Mouse (Mus musculus) heart, embryonic 12.5 days (tissue): Measurements from ENCODE around the gene Hmga2. TPM values are rescaled to one million over a fixed set of nuclear protein-coding genes. Genes with fewer than 3 reads are reported as not detected.
A peak's percentile ranks its signal among the peaks of the same experiment; 100 is the strongest.

Source experiments
- ATAC-seq: fragments of 200-750 bp; cut with Nextera tagmentation; 2 replicates; pipeline ENCODE4 v1.8.0; 2017; ENCODE audit warnings: moderate TSS enrichment, moderate library complexity; ENCODE audit not compliant: insufficient number of reproducible peaks, low FRiP score
- H3K27ac ChIP-seq: fragments of 300-500 bp; sonication (generic); 2 replicates; pipeline ENCODE4 v1.5.1; 2016; ENCODE audit warnings: mild to moderate bottlenecking, moderate library complexity; ENCODE audit not compliant: poor library complexity, severe bottlenecking
- H3K27me3 ChIP-seq: fragments of 300-500 bp; sonication (generic); replicated peaks from 2 replicates; pipeline ENCODE4 v1.6.1; 2016; ENCODE audit warnings: mild to moderate bottlenecking, moderate library complexity
- H3K36me3 ChIP-seq: fragments of 300-500 bp; sonication (generic); 2 replicates; pipeline ENCODE4 v1.6.1; 2016; ENCODE audit warnings: mild to moderate bottlenecking, moderate library complexity
- H3K4me1 ChIP-seq: fragments of 300-500 bp; sonication (generic); replicated peaks from 2 replicates; pipeline ENCODE4 v1.6.1; 2016; ENCODE audit warnings: mild to moderate bottlenecking
- H3K4me2 ChIP-seq: fragments of 300-500 bp; sonication (generic); 2 replicates; pipeline ENCODE4 v1.6.1; 2016; ENCODE audit warnings: mild to moderate bottlenecking, moderate library complexity
- H3K4me3 ChIP-seq: fragments of 300-500 bp; sonication (generic); 2 replicates; pipeline ENCODE4 v1.5.1; 2016; ENCODE audit warnings: mild to moderate bottlenecking
- H3K9ac ChIP-seq: fragments of 300-500 bp; sonication (generic); 2 replicates; pipeline ENCODE4 v1.6.1; 2016; ENCODE audit warnings: mild to moderate bottlenecking, moderate library complexity
- H3K9me3 ChIP-seq: fragments of 300-500 bp; sonication (generic); replicated peaks from 2 replicates; pipeline ENCODE4 v1.6.1; 2016; ENCODE audit warnings: mild to moderate bottlenecking, moderate library complexity
- WGBS: fragments of 180-500 bp; shearing (Covaris S2); methylation state at CpG from one replicate; pipeline ENCODE4 v1.1.7; 2016; 5-methylcytosine and 5-hydroxymethylcytosine counted together
- polyA plus RNA-seq: library from polyadenylated mRNA; unstranded; fragments of >200 nt; fragmentation: Nextera tagmentation; extraction: Ambion mirVana; gene quantifications from 2 replicates; pipeline ENCODE4 v1.2.1, GENCODE M21; 2016

The Hmga2 gene
- polyA plus RNA-seq, 1 experiment from 2014 or later, result 21.3 TPM

DNA sequence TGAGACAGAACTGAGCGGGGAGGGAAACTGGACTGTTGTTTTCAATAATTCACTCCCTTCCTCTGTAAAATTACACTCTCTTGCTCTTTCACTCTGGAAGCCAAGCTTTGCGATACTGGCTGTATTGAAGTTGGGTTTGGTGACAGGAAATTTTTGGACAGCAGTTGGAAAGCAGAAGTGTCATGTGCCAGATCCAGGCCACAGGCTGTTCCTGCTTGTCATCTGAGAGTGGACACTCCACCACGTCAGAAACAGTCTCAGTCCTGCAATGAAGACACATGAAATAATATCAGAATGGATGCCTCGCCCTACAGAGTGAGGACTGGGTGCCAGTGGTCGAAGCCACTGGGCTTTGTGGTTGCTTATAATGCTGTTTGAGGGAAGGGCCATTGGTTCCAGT, 15.2 kb upstream of the Hmga2 start:
- no peak overlapping the region for H3K4me3 ChIP-seq
- H3K9ac ChIP-seq, result no peak overlapping the region
- no peaks in the 10 kb centered on the region for H3K4me1 ChIP-seq
- no peak overlapping the region for H3K27ac ChIP-seq
- 74% methylated on average over 5 of the region's 5 CpGs for WGBS
- no peaks in the 10 kb centered on the region for H3K36me3 ChIP-seq
- H3K27me3 ChIP-seq, result no peaks in the 10 kb centered on the region
- no peak for ATAC-seq
- H3K4me2 ChIP-seq, result no peak overlapping the region
- peaks cover 8% of the 10 kb centered on the region for H3K9me3 ChIP-seq

DNA sequence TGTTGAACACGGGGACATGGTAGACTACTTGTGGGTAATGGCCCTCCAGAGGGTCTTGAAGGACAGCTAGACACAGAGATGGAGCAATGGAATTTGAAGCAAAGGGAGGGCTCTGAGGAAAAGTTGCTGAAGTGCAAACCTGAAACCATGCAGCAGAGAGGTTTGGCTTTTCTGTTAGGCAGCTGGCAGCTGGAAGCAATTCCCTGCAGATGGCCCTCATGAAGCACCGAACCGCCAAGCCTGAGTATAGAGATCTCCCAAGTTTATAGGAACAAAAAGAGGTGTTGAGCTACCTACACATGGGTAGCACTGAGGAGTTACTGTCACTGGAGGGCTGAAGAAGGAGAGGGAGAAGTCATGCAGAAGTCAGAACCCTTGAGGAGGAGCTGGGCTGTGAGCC, 13.3 kb upstream of the Hmga2 start:
- Histone ChIP-seq H3K27me3 (no peaks in the 10 kb centered on the region), H3K27ac (no peak overlapping the region), H3K4me3 (no peak overlapping the region), H3K9me3 (peaks cover 8% of the 10 kb centered on the region), H3K4me1 (no peaks in the 10 kb centered on the region), H3K4me2 (no peak overlapping the region), H3K9ac (no peak overlapping the region), H3K36me3 (no peaks in the 10 kb centered on the region)
- WGBS, result 82% methylated on average over 3 of the region's 3 CpGs
- no peak for ATAC-seq

DNA sequence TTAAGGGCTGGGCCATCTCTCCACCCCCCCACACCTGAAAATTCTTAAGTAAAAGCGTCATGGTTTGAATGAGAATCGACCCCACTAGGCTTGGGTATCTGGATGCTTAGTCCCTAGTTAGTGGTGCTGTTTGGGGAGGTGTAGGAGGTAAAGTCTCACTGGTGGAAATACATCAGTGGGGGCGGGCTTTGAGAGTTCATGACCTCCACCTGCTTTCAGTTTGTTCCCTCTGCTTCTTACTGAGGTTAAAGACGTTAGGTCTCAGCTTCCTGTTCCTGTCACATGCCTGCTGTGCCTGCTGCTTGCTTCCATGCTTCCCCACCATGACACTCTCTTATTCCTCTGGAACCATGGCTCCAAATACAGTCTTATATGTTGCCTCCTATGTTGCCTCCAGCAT, 12.3 kb upstream of the Hmga2 start:
- Histone ChIP-seq H3K9me3 (peaks cover 8% of the 10 kb centered on the region), H3K36me3 (no peaks in the 10 kb centered on the region), H3K4me3 (no peak overlapping the region), H3K9ac (no peak overlapping the region), H3K4me1 (no peaks in the 10 kb centered on the region), H3K27me3 (no peaks in the 10 kb centered on the region), H3K27ac (no peak overlapping the region), H3K4me2 (no peak overlapping the region)
- 72% methylated on average over 4 of the region's 4 CpGs for WGBS
- no peak for ATAC-seq

DNA sequence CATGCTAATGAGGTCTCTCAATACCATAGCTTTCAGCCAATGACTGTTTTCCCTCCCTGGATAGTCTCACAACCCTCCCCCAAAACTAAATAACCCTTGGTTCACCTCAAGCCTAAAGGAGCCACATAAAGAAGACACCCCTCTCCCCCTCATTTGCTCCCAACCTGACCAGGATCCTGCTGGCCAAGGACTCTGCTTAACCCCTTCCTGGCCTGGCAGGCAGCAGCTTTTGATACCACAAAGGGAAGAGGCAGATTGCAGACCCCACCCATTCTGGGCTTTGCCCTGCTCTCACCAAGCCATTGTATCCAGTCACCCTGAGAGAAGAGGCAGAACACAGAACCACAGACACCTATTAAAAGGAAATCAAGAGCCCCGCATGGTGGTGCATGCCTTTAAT, 11.6 kb upstream of the Hmga2 start:
- no peak overlapping the region for H3K4me2 ChIP-seq
- H3K9ac ChIP-seq, result no peak overlapping the region
- no peaks in the 10 kb centered on the region for H3K36me3 ChIP-seq
- no peaks in the 10 kb centered on the region for H3K27me3 ChIP-seq
- ATAC-seq, result no peak
- H3K4me1 ChIP-seq, result no peaks in the 10 kb centered on the region
- no peak overlapping the region for H3K27ac ChIP-seq
- 94% methylated on average over 1 of the region's 1 CpGs for WGBS
- peaks cover 8% of the 10 kb centered on the region for H3K9me3 ChIP-seq
- no peak overlapping the region for H3K4me3 ChIP-seq

DNA sequence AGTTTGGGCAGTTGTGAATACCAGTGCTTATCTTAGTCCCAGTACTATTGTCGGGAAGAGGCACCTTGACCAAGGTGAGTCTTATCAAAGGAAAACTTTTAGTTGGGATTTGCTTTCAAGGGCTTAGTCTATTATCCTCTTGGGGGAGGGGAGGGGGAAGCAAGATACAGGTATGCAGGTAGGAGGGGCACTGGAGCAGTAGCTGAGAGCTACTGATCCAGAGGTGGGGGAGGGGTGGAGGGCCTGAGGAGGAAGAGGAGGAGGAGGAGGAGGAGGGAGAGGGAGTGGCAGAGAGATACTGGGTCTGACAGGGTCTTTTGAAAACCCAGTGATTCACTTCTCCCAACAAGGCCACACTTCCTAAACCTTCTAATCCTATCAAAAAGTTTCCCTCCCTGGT, 9.2 kb upstream of the Hmga2 start:
- WGBS, result 43% methylated on average over 1 of the region's 1 CpGs
- Histone ChIP-seq H3K9me3 (peaks cover 8% of the 10 kb centered on the region), H3K4me1 (no peaks in the 10 kb centered on the region), H3K36me3 (no peaks in the 10 kb centered on the region), H3K9ac (no peak overlapping the region), H3K27ac (no peak overlapping the region), H3K27me3 (no peaks in the 10 kb centered on the region), H3K4me2 (no peak overlapping the region), H3K4me3 (no peak overlapping the region)
- no peak for ATAC-seq

DNA sequence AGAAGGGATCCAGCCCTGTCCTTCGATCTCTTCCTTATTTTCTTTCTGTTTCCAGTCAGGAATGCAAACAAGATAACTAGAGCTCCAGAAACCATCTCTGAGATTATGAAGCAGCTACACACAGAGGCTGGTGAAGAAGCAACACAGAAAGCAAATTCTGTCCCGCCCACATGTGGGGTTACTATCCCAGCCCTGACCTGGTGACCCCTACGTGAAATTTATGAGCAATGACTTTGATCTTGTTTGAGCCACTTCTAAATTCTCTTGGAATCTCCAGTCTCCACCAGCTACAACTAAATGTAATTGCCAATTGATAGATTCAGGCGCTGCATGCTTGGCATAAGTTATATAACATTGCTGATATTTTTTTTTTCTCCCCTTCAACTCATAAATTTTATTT, 7.9 kb upstream of the Hmga2 start:
- H3K36me3 ChIP-seq, result no peaks in the 10 kb centered on the region
- no peaks in the 10 kb centered on the region for H3K27me3 ChIP-seq
- H3K9me3 ChIP-seq, result peaks cover 8% of the 10 kb centered on the region
- H3K9ac ChIP-seq, result no peak overlapping the region
- 52% methylated on average over 4 of the region's 4 CpGs for WGBS
- ATAC-seq, result no peak
- no peaks in the 10 kb centered on the region for H3K4me1 ChIP-seq
- no peak overlapping the region for H3K4me3 ChIP-seq
- H3K4me2 ChIP-seq, result no peak overlapping the region
- no peak overlapping the region for H3K27ac ChIP-seq

DNA sequence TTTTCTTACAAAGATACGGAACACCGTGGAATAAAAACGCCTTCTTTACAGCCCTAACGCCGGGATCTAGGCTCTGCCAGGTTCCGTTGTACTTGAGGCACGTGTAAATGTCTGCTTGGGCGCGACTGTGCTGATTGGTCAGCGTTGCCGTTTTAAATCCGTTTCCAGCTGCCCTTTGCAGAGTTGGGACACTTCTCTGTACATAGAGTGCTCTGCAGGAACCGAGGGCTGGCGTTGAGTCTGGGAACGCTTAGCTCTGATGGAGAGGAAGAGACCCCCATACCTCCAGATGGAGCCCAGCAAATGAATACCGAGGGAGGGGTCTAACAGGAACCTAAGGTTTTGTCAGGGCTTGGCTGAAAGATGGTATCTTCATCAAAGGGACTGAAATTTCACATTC, 1.9 kb upstream of the Hmga2 start:
- Histone ChIP-seq H3K4me3 (peak overlapping the region; percentile 89), H3K4me2 (peak overlapping the region; percentile 99), H3K9ac (0 out of 2 replicates have a peak overlapping the region, but pooled peaks have one; percentile 93), H3K27me3 (no peaks in the 10 kb centered on the region), H3K27ac (no peak overlapping the region), H3K4me1 (0 out of 2 replicates have a peak, but pooled peaks cover 7% of the 10 kb centered on the region), H3K9me3 (no peaks in the 10 kb centered on the region), H3K36me3 (no peaks in the 10 kb centered on the region)
- WGBS, result 0% methylated on average over 16 of the region's 16 CpGs
- ATAC-seq, result no peak

DNA sequence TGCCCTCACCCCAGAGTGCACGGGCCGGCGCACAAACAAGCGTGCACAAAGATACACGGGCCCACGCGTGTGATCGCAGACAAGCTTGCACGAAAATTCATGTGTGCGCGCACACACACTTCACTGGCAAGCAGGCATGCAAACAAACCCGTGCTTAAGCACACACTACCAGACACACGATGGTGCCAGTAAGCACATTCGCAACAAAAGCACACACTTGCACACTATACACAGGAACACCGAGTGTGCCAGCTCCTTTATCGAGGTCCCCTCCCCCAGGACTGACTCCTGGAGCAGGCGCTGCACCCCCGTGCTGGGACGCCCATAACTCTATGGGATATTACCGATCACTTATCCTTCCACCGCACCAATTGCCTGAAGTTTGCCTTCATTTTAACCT, 1.2 kb upstream of the Hmga2 start:
- Histone ChIP-seq H3K4me1 (0 out of 2 replicates have a peak, but pooled peaks cover 7% of the 10 kb centered on the region), H3K27ac (peak overlapping the region; percentile 85), H3K4me2 (peak overlapping the region; percentile 99), H3K9ac (peak overlapping the region; percentile 93), H3K4me3 (peak overlapping the region; percentile 89), H3K27me3 (no peaks in the 10 kb centered on the region), H3K36me3 (no peaks in the 10 kb centered on the region), H3K9me3 (no peaks in the 10 kb centered on the region)
- ATAC-seq, result no peak
- 0% methylated on average over 21 of the region's 21 CpGs for WGBS

DNA sequence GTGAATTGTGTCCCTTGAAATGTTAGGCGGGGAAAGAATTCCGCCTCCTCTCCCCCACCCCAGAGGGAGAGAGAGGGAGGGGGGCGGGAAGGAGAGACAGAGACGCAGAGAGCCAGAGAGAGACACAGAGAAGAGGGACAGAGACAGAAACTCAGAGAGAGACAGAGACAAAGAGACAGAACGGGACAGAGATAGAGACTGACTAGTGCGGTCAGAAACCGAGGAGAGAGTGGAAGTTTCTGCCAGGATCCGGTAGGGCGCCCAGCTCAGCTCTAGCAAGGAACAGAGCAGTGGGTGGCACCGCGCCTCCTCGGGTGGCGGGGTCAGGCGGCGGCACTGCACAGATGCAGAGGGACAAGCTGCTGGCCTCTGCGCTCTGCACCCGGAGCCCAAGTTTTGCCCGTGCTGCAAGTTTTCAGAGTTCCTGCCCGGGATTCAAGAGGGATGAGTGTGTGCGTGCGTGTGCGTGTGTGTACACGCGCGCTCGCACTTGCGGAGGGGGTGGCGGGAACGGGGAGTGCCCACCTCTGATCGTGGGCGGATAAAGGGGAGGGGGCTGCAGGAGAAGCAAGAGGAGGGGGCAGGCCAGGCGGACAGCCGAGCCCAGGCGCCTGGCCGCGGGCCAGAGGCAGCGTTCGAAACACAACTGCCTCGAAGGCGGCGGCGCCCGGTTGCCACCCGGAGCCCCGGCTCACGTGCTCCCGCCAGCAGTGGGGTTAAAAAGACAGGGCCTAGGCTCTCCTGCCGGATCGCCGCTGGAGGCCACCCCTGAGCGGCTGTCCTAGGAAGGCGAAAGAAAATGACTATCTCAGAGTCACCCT, 457 bp upstream of the Hmga2 start:
- under 1% methylated on average over 51 of the region's 52 CpGs for whole genome bisulfite sequencing
- Histone ChIP-seq H3K27me3 (no peaks in the 10 kb centered on the region), H3K9ac (peak overlapping the region; percentile 93), H3K4me2 (peak overlapping the region; percentile 99), H3K27ac (peak overlapping the region; percentile 85), H3K36me3 (no peaks in the 10 kb centered on the region), H3K4me1 (0 out of 2 replicates have a peak, but pooled peaks cover 7% of the 10 kb centered on the region), H3K9me3 (no peaks in the 10 kb centered on the region), H3K4me3 (peak overlapping the region; percentile 89)
- ATAC-seq, result peak; percentile 60

DNA sequence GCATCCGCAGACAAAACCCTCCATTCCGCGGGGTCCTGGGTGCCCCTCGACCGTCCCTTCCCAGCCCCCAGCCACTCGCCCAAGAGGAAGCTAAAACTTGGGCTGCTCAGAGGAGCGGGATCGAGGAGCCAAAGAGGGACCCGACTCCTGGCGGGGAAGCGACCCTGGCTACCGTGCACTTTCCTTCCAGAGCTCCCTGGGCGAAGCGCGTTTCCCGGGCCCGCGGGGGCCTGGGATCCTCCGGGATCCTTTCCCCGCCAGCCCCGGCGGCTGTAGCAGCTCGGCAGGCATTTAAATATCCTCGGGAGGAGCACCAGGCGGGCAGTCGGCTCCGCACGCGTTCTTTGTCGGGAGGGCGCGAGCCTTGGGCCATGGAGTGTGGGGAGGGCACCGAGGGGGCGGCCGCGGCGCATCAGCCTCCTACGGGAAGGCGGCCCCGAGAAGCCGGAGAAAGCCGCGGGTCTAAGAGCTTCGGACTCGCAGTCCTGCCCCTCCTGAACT, 1.2 kb downstream of the Hmga2 start:
- Histone ChIP-seq H3K27ac (peak overlapping the region; percentile 85), H3K4me3 (peak overlapping the region; percentile 89), H3K4me1 (0 out of 2 replicates have a peak, but pooled peaks cover 7% of the 10 kb centered on the region), H3K9ac (peak overlapping the region; percentile 93), H3K27me3 (no peaks in the 10 kb centered on the region), H3K36me3 (peaks cover 6% of the 10 kb centered on the region; the same call in 1 of the 2 replicates), H3K4me2 (peak overlapping the region; percentile 99), H3K9me3 (no peaks in the 10 kb centered on the region)
- WGBS, result under 1% methylated on average over 45 of the region's 45 CpGs
- peak; percentile 33 for ATAC-seq

DNA sequence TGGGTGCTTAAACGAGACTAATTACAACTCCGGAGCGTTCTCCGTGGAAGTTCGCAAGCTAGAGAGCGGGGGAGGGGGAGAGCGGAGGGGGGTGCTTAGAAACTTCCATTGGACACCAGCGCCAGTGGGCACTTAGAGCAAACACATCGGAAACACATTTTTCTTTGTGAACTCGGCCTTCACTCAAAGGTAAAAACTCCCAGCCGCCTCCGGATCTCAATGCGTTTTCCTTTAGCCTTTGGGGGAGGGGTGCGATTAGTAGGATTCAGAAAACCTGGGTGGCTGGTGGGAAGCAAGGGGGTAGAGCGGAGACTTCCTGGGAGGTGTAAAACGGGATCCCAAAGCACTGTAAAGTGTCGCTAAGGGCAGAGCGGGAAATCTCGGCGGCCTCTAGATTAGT, 2.0 kb downstream of the Hmga2 start:
- under 1% methylated on average over 20 of the region's 20 CpGs for WGBS

More for the DNA sequence above, 2.0 kb downstream of the Hmga2 start:
- Histone ChIP-seq H3K4me2 (peak overlapping the region; percentile 99), H3K27me3 (no peaks in the 10 kb centered on the region), H3K4me3 (peak overlapping the region; percentile 89), H3K4me1 (0 out of 2 replicates have a peak, but pooled peaks cover 7% of the 10 kb centered on the region), H3K27ac (peak overlapping the region; percentile 85), H3K9ac (peak overlapping the region; percentile 93), H3K36me3 (peaks cover 9% of the 10 kb centered on the region), H3K9me3 (no peaks in the 10 kb centered on the region)
- ATAC-seq, result no peak
